Mouse (Mus musculus) midbrain, postnatal 0 days (tissue): ENCODE data around the gene Syt7. TPM values are rescaled to one million over a fixed set of nuclear protein-coding genes. Genes with fewer than 3 reads are reported as not detected.

Source experiments
- ATAC-seq: fragments of 200-750 bp; cut with Nextera tagmentation; 2 replicates; pipeline ENCODE4 v1.8.0; 2017; ENCODE audit warnings: moderate number of reproducible peaks, mild to moderate bottlenecking, moderate TSS enrichment, moderate library complexity; ENCODE audit not compliant: low FRiP score
- DNase-seq: peaks from one replicate; pipeline ENCODE4 v3.0.0-alpha.2; 2015; ENCODE audit warnings: low spot score
- H3K27ac ChIP-seq: fragments of 300-500 bp; sonication (generic); 2 replicates; pipeline ENCODE4 v1.5.1; 2014; ENCODE audit warnings: low read depth, mild to moderate bottlenecking, low read length, mixed read lengths
- H3K27me3 ChIP-seq: fragments of 300-500 bp; sonication (generic); 2 replicates; pipeline ENCODE4 v1.6.1; 2014; ENCODE audit warnings: low read length, control low read depth, mixed read lengths; ENCODE audit not compliant: insufficient read depth
- H3K36me3 ChIP-seq: fragments of 300-500 bp; sonication (generic); 2 replicates; pipeline ENCODE4 v1.6.1; 2014; ENCODE audit warnings: low read length, control low read depth, mixed read lengths; ENCODE audit not compliant: insufficient read depth
- H3K4me1 ChIP-seq: fragments of 300-500 bp; sonication (generic); 2 replicates; pipeline ENCODE4 v1.6.1; 2014; ENCODE audit warnings: mild to moderate bottlenecking, control low read depth, antibody characterized with exemption, low read length, mixed read lengths; ENCODE audit not compliant: insufficient read depth
- H3K4me2 ChIP-seq: fragments of 300-500 bp; sonication (generic); 2 replicates; pipeline ENCODE4 v1.6.1; 2014; ENCODE audit warnings: low read depth, mild to moderate bottlenecking, low read length, mixed read lengths; ENCODE audit not compliant: poor library complexity, severe bottlenecking
- H3K4me3 ChIP-seq: fragments of 300-500 bp; sonication (generic); 2 replicates; pipeline ENCODE4 v1.5.1; 2014; ENCODE audit warnings: low read depth, mild to moderate bottlenecking, low read length, moderate library complexity
- H3K9ac ChIP-seq: fragments of 300-500 bp; sonication (generic); replicated peaks from 2 replicates; pipeline ENCODE4 v1.6.1; 2014; ENCODE audit warnings: mild to moderate bottlenecking, low read length, moderate library complexity, mixed read lengths; ENCODE audit not compliant: poor library complexity, severe bottlenecking
- H3K9me3 ChIP-seq: fragments of 300-500 bp; sonication (generic); 2 replicates; pipeline ENCODE4 v1.6.1; 2016; ENCODE audit warnings: low read length, control low read depth
- CTCF ChIP-seq: IDR thresholded peaks from 2 replicates; pipeline ENCODE4 v1.5.1; 2016; ENCODE audit warnings: antibody characterized with exemption, mild to moderate bottlenecking
- WGBS: fragments of 180-500 bp; shearing (Covaris S2); extraction: QIAGEN DNeasy Blood & Tissue Kit; methylation state at CpG from one replicate; pipeline ENCODE4 v1.1.7; 2014; 5-methylcytosine and 5-hydroxymethylcytosine counted together
- polyA plus RNA-seq: library from polyadenylated mRNA; unstranded; fragments of >200 nt; fragmentation: Nextera tagmentation; extraction: Ambion mirVana; gene quantifications from 2 replicates; pipeline ENCODE4 v1.2.1, GENCODE M21; 2015
- total RNA-seq: library from RNA; depleted of rRNA; stranded (reverse); fragments of >200 nt; gene quantifications from 2 replicates; pipeline ENCODE4 v1.2.3, GENCODE M21; 2014

The Syt7 gene
- total and polyA plus RNA-seq, 2 experiments from 2014 or later = 19.0 to 140 TPM

- no peaks in the 10 kb centered on the region for H3K36me3 ChIP-seq
- 78% methylated on average over 4 of the region's 4 CpGs for WGBS
- H3K4me2 ChIP-seq = no peak overlapping the region
- TF ChIP-seq CTCF = no peak
- ATAC-seq (no peak), DNase-seq (no peak)
- H3K27me3 ChIP-seq = no peaks in the 10 kb centered on the region
- no peak overlapping the region for H3K27ac ChIP-seq
- H3K4me3 ChIP-seq = no peak overlapping the region
- no peaks in the 10 kb centered on the region for H3K9me3 ChIP-seq
- H3K4me1 ChIP-seq = no peaks in the 10 kb centered on the region
- no peak overlapping the region for H3K9ac ChIP-seq
Measured at GRCm38 (mm10) chr19:10369936-10370335, 19.0 kb upstream of the Syt7 start.

- H3K9ac ChIP-seq = no peak overlapping the region
- no peaks in the 10 kb centered on the region for H3K36me3 ChIP-seq
- H3K4me2 ChIP-seq = no peak overlapping the region
- H3K27me3 ChIP-seq = no peaks in the 10 kb centered on the region
- no peak overlapping the region for H3K4me3 ChIP-seq
- no peaks in the 10 kb centered on the region for H3K4me1 ChIP-seq
- ATAC-seq = no peak
- no peak for DNase-seq
- no peak overlapping the region for H3K27ac ChIP-seq
- 63% methylated on average over 1 of the region's 1 CpGs for WGBS
- TF ChIP-seq CTCF = no peak
- H3K9me3 ChIP-seq = no peaks in the 10 kb centered on the region
Measured at GRCm38 (mm10) chr19:10373191-10373590, 15.7 kb upstream of the Syt7 start.

- Histone ChIP-seq H3K4me3 (no peak overlapping the region), H3K27ac (no peak overlapping the region), H3K4me1 (no peaks in the 10 kb centered on the region), H3K9ac (no peak overlapping the region), H3K4me2 (no peak overlapping the region), H3K9me3 (no peaks in the 10 kb centered on the region), H3K36me3 (no peaks in the 10 kb centered on the region), H3K27me3 (no peaks in the 10 kb centered on the region)
- TF ChIP-seq CTCF = no peak
- 79% methylated on average over 5 of the region's 5 CpGs for WGBS
- ATAC-seq (no peak), DNase-seq (no peak)
Measured at GRCm38 (mm10) chr19:10375260-10375659, 13.6 kb upstream of the Syt7 start.

- Histone ChIP-seq H3K4me3 (no peak overlapping the region), H3K27me3 (no peaks in the 10 kb centered on the region), H3K4me2 (no peak overlapping the region), H3K27ac (no peak overlapping the region), H3K9me3 (no peaks in the 10 kb centered on the region), H3K9ac (no peak overlapping the region), H3K36me3 (no peaks in the 10 kb centered on the region), H3K4me1 (no peaks in the 10 kb centered on the region)
- TF ChIP-seq CTCF = no peak
- ATAC-seq = no peak
- DNase-seq = no peak
- 91% methylated on average over 5 of the region's 5 CpGs for WGBS
Measured at GRCm38 (mm10) chr19:10379978-10380377, 8.9 kb upstream of the Syt7 start.

GRCm38 (mm10) chr19:10387660-10388059, 1.2 kb upstream of the Syt7 start:
- no peak overlapping the region for H3K4me3 ChIP-seq
- ATAC-seq (no peak), DNase-seq (no peak)
- no peak overlapping the region for H3K9ac ChIP-seq
- H3K27me3 ChIP-seq = no peaks in the 10 kb centered on the region
- TF ChIP-seq CTCF = no peak
- 84% methylated on average over 5 of the region's 5 CpGs for WGBS
- H3K4me1 ChIP-seq = peaks cover 16% of the 10 kb centered on the region
- no peaks in the 10 kb centered on the region for H3K9me3 ChIP-seq
- H3K27ac ChIP-seq = no peak overlapping the region
- H3K36me3 ChIP-seq = no peaks in the 10 kb centered on the region
- no peak overlapping the region for H3K4me2 ChIP-seq

GRCm38 (mm10) chr19:10389391-10390098, 655 bp downstream of the Syt7 start:
- ATAC-seq (peak; percentile 65), DNase-seq (peak; percentile 30)
- Histone ChIP-seq H3K27me3 (no peaks in the 10 kb centered on the region), H3K9me3 (no peaks in the 10 kb centered on the region), H3K27ac (peak overlapping the region; percentile 73), H3K4me2 (peak overlapping the region; percentile 80), H3K4me1 (peaks cover 20% of the 10 kb centered on the region), H3K36me3 (no peaks in the 10 kb centered on the region), H3K4me3 (peak overlapping the region; percentile 84), H3K9ac (peak overlapping the region; percentile 93)
- under 1% methylated on average over 52 of the region's 54 CpGs for WGBS
- TF ChIP-seq CTCF = no peak
